Mouse (Mus musculus) ES-Bruce4 (cell line): ENCODE data around the gene Gm11099.

ENCODE experiments used
- CTCF ChIP-seq: IDR thresholded peaks from one replicate; pipeline ENCODE4 v1.8.1; 2011; ENCODE audit warnings: low read depth, low read length
- EP300 ChIP-seq: IDR thresholded peaks from 2 replicates; pipeline ENCODE4 v1.6.1; 2011; ENCODE audit warnings: low read depth, low read length; ENCODE audit not compliant: insufficient read depth

GRCm38 (mm10) chr2:58832253-58832980 is 26.8 kb upstream of the Gm11099 start:
- TF ChIP-seq EP300 (no peak), CTCF (no peak)
